Mouse (Mus musculus): ENCODE results near the gene Gjc1. TPM values are rescaled to one million over a fixed set of nuclear protein-coding genes. Genes with fewer than 3 reads are reported as not detected.

Gjc1 gene
- polyA plus RNA-seq (2014; fragmentation: Illumina TruSeq; extraction: RNeasy Lipid Tissue Mini Kit (QIAGEN cat#74804); ENCODE audit: low read depth, low replicate concordance) = 20.8 TPM

GRCm38 (mm10) chr11:102819021-102819782, at the start of gene Gjc1:
Gene Gjc1 (minus strand): TSS chr11:102819700.

GRCm38 (mm10) chr11:102835549-102835948, 16.0 kb upstream of the Gjc1 start, which contains the start of gene Higd1b:
Gene Higd1b (plus strand): TSS chr11:102835849.

GRCm38 (mm10) chr11:102761309-102762210, 57.9 kb downstream of the Gjc1 start, which contains the start of gene Adam11:
Gene Adam11 (plus strand): TSS chr11:102761439.

Other genes starting within 250 kb of the Gjc1 start
- 7.1 TPM for gene Gm11627, start 240.2 kb downstream of the Gjc1 start, polyA plus RNA-seq (2014; fragmentation: Illumina TruSeq; extraction: RNeasy Lipid Tissue Mini Kit (QIAGEN cat#74804); ENCODE audit: low read depth, low replicate concordance)
- gene Fzd2, start 215.3 kb downstream of the Gjc1 start, polyA plus RNA-seq (2014; fragmentation: Illumina TruSeq; extraction: RNeasy Lipid Tissue Mini Kit (QIAGEN cat#74804); ENCODE audit: low read depth, low replicate concordance) = 3.2 TPM
- gene Meioc, start 156.0 kb downstream of the Gjc1 start, polyA plus RNA-seq (2014; fragmentation: Illumina TruSeq; extraction: RNeasy Lipid Tissue Mini Kit (QIAGEN cat#74804); ENCODE audit: low read depth, low replicate concordance) = not detected
- gene Ccdc43, start 121.9 kb downstream of the Gjc1 start, polyA plus RNA-seq (2014; fragmentation: Illumina TruSeq; extraction: RNeasy Lipid Tissue Mini Kit (QIAGEN cat#74804); ENCODE audit: low read depth, low replicate concordance) = 21.2 TPM
- gene Adam11, start 58.3 kb downstream of the Gjc1 start, polyA plus RNA-seq (2014; fragmentation: Illumina TruSeq; extraction: RNeasy Lipid Tissue Mini Kit (QIAGEN cat#74804); ENCODE audit: low read depth, low replicate concordance) = 8.0 TPM
- 18.3 TPM for gene Higd1b, start 16.1 kb upstream of the Gjc1 start, polyA plus RNA-seq (2014; fragmentation: Illumina TruSeq; extraction: RNeasy Lipid Tissue Mini Kit (QIAGEN cat#74804); ENCODE audit: low read depth, low replicate concordance)
- gene Eftud2, start 61.3 kb upstream of the Gjc1 start, polyA plus RNA-seq (2014; fragmentation: Illumina TruSeq; extraction: RNeasy Lipid Tissue Mini Kit (QIAGEN cat#74804); ENCODE audit: low read depth, low replicate concordance) = 32.4 TPM
- 0.42 TPM for gene Ccdc103, start 61.5 kb upstream of the Gjc1 start, polyA plus RNA-seq (2014; fragmentation: Illumina TruSeq; extraction: RNeasy Lipid Tissue Mini Kit (QIAGEN cat#74804); ENCODE audit: low read depth, low replicate concordance)
- gene Fam187a, start 65.5 kb upstream of the Gjc1 start, polyA plus RNA-seq (2014; fragmentation: Illumina TruSeq; extraction: RNeasy Lipid Tissue Mini Kit (QIAGEN cat#74804); ENCODE audit: low read depth, low replicate concordance) = not detected
- not detected for gene Gfap, start 81.2 kb upstream of the Gjc1 start, polyA plus RNA-seq (2014; fragmentation: Illumina TruSeq; extraction: RNeasy Lipid Tissue Mini Kit (QIAGEN cat#74804); ENCODE audit: low read depth, low replicate concordance)
- gene Kif18b, start 105.4 kb upstream of the Gjc1 start, polyA plus RNA-seq (2014; fragmentation: Illumina TruSeq; extraction: RNeasy Lipid Tissue Mini Kit (QIAGEN cat#74804); ENCODE audit: low read depth, low replicate concordance) = not detected
- not detected for gene C1ql1, start 127.0 kb upstream of the Gjc1 start, polyA plus RNA-seq (2014; fragmentation: Illumina TruSeq; extraction: RNeasy Lipid Tissue Mini Kit (QIAGEN cat#74804); ENCODE audit: low read depth, low replicate concordance)
- gene Nmt1, start 208.5 kb upstream of the Gjc1 start, polyA plus RNA-seq (2014; fragmentation: Illumina TruSeq; extraction: RNeasy Lipid Tissue Mini Kit (QIAGEN cat#74804); ENCODE audit: low read depth, low replicate concordance) = 49.8 TPM
- 52.5 TPM for gene Dcakd, start 208.6 kb upstream of the Gjc1 start, polyA plus RNA-seq (2014; fragmentation: Illumina TruSeq; extraction: RNeasy Lipid Tissue Mini Kit (QIAGEN cat#74804); ENCODE audit: low read depth, low replicate concordance)